Mouse (Mus musculus) embryonic facial prominence, embryonic 11.5 days (tissue): ENCODE measurements around the gene P3h1. TPM values are rescaled to one million over a fixed set of nuclear protein-coding genes. Genes with fewer than 3 reads are reported as not detected.
"Not testable (repeated sequence)": the region's sequence is repeated elsewhere in the genome, so short reads cannot be mapped to it uniquely, and the experiment has no call there.

Experiments
- ATAC-seq: fragments of 200-750 bp; cut with Nextera tagmentation; replicated peaks from 2 replicates; pipeline ENCODE4 v1.8.0; 2017; ENCODE audit warnings: low read depth; ENCODE audit not compliant: insufficient number of reproducible peaks, low FRiP score, low TSS enrichment
- DNase-seq: peaks from one replicate; pipeline ENCODE4 v3.0.0-alpha.2; 2015; ENCODE audit warnings: low spot score
- H3K27ac ChIP-seq: fragments of 300-500 bp; sonication (generic); replicated peaks from 2 replicates; pipeline ENCODE4 v1.5.1; 2014; ENCODE audit warnings: mild to moderate bottlenecking, low read depth, low read length, control low read depth
- H3K27me3 ChIP-seq: fragments of 300-500 bp; sonication (generic); 2 replicates; pipeline ENCODE4 v1.6.1; 2014; ENCODE audit warnings: mild to moderate bottlenecking, low read length, moderate library complexity, mixed read lengths; ENCODE audit not compliant: control insufficient read depth, insufficient read depth
- H3K36me3 ChIP-seq: fragments of 300-500 bp; sonication (generic); replicated peaks from 2 replicates; pipeline ENCODE4 v1.6.1; 2014; ENCODE audit warnings: low read depth, mild to moderate bottlenecking, low read length, moderate library complexity, mixed read lengths; ENCODE audit not compliant: control insufficient read depth, insufficient read depth
- H3K4me1 ChIP-seq: fragments of 300-500 bp; sonication (generic); 2 replicates; pipeline ENCODE4 v1.6.1; 2014; ENCODE audit warnings: low read length, mixed read lengths; ENCODE audit not compliant: control insufficient read depth, insufficient read depth
- H3K4me2 ChIP-seq: fragments of 300-500 bp; sonication (generic); 2 replicates; pipeline ENCODE4 v1.6.1; 2014; ENCODE audit warnings: low read depth, mild to moderate bottlenecking, control low read depth, low read length, moderate library complexity
- H3K4me3 ChIP-seq: fragments of 300-500 bp; sonication (generic); 2 replicates; pipeline ENCODE4 v1.5.1; 2014; ENCODE audit warnings: low read depth, low read length, control low read depth
- H3K9ac ChIP-seq: fragments of 300-500 bp; sonication (generic); replicated peaks from 2 replicates; pipeline ENCODE4 v1.6.1; 2014; ENCODE audit warnings: mild to moderate bottlenecking, control low read depth, low read length
- H3K9me3 ChIP-seq: fragments of 300-500 bp; sonication (generic); replicated peaks from 2 replicates; pipeline ENCODE4 v1.6.1; 2016; ENCODE audit warnings: mild to moderate bottlenecking, low read length, inconsistent platforms, mixed read lengths; ENCODE audit not compliant: control insufficient read depth
- WGBS: fragments of 180-500 bp; shearing (Covaris S2); extraction: QIAGEN DNeasy Blood & Tissue Kit; methylation state at CpG from one replicate; pipeline ENCODE4 v1.1.7; 2014; 5-methylcytosine and 5-hydroxymethylcytosine counted together
- polyA plus RNA-seq: library from polyadenylated mRNA; unstranded; fragments of >200 nt; fragmentation: Nextera tagmentation; extraction: Ambion mirVana; gene quantifications from 2 replicates; pipeline ENCODE4 v1.2.1, GENCODE M21; 2014

The P3h1 gene
- polyA plus RNA-seq, 1 experiment from 2014 or later: 20.0 TPM

GRCm38 (mm10) chr4:119263459-119263858 is 30.7 kb downstream of the P3h1 start:
- Histone ChIP-seq H3K9me3 (no peaks in the 10 kb centered on the region), H3K27ac (no peak overlapping the region), H3K9ac (no peak overlapping the region), H3K4me3 (no peak overlapping the region), H3K36me3 (no peaks in the 10 kb centered on the region), H3K27me3 (no peaks in the 10 kb centered on the region), H3K4me2 (no peak overlapping the region), H3K4me1 (no peaks in the 10 kb centered on the region)
- ATAC-seq (no peak), DNase-seq (no peak)
- WGBS: 81% methylated on average over 3 of the region's 3 CpGs

- H3K36me3 ChIP-seq: no peaks in the 10 kb centered on the region
- H3K4me1 ChIP-seq: no peaks in the 10 kb centered on the region
These were observed 33.9 kb downstream of the P3h1 start for GRCm38 (mm10) chr4:119266606-119267005.

GRCm38 (mm10) chr4:119274627-119275026 is 41.9 kb downstream of the P3h1 start:
- WGBS: 85% methylated on average over 1 of the region's 1 CpGs
- ATAC-seq (no peak), DNase-seq (no peak)
- Histone ChIP-seq H3K4me1 (no peaks in the 10 kb centered on the region), H3K9ac (no peak overlapping the region), H3K4me2 (no peak overlapping the region), H3K9me3 (no peaks in the 10 kb centered on the region), H3K27ac (no peak overlapping the region), H3K4me3 (no peak overlapping the region), H3K36me3 (peaks cover 13% of the 10 kb centered on the region), H3K27me3 (no peaks in the 10 kb centered on the region)

More at GRCm38 (mm10) chr4:119266606-119267005, 33.9 kb downstream of the P3h1 start:
- ATAC-seq: no peak
- H3K27ac ChIP-seq: no peak overlapping the region
- no peak overlapping the region for H3K4me2 ChIP-seq
- no peaks in the 10 kb centered on the region for H3K27me3 ChIP-seq
- H3K9me3 ChIP-seq: no peaks in the 10 kb centered on the region
- H3K9ac ChIP-seq: no peak overlapping the region
- no peak for DNase-seq
- WGBS: 76% methylated on average over 13 of the region's 13 CpGs
- H3K4me3 ChIP-seq: no peak overlapping the region

GRCm38 (mm10) chr4:119275226-119275625 is 42.5 kb downstream of the P3h1 start:
- whole genome bisulfite sequencing: 75% methylated on average over 2 of the region's 2 CpGs
- H3K36me3 ChIP-seq: peaks cover 13% of the 10 kb centered on the region

GRCm38 (mm10) chr4:119275726-119276125 is 43.0 kb downstream of the P3h1 start:
- ATAC-seq: no peak
- Histone ChIP-seq H3K27me3 (no peaks in the 10 kb centered on the region), H3K4me3 (no peak overlapping the region), H3K9ac (no peak overlapping the region), H3K4me1 (no peaks in the 10 kb centered on the region), H3K4me2 (no peak overlapping the region), H3K9me3 (no peaks in the 10 kb centered on the region), H3K36me3 (peaks cover 14% of the 10 kb centered on the region), H3K27ac (no peak overlapping the region)
- 69% methylated on average over 1 of the region's 2 CpGs for WGBS
- no peak for DNase-seq

More at GRCm38 (mm10) chr4:119275226-119275625, 42.5 kb downstream of the P3h1 start:
- H3K4me3 ChIP-seq: no peak overlapping the region
- no peaks in the 10 kb centered on the region for H3K9me3 ChIP-seq
- H3K9ac ChIP-seq: no peak overlapping the region
- no peak overlapping the region for H3K4me2 ChIP-seq
- no peaks in the 10 kb centered on the region for H3K27me3 ChIP-seq
- ATAC-seq (no peak), DNase-seq (no peak)
- no peak overlapping the region for H3K27ac ChIP-seq
- no peaks in the 10 kb centered on the region for H3K4me1 ChIP-seq

GRCm38 (mm10) chr4:119278784-119279183 is 46.1 kb downstream of the P3h1 start:
- H3K9me3 ChIP-seq, ATAC-seq, H3K27ac ChIP-seq, H3K4me3 ChIP-seq, H3K4me1 ChIP-seq, H3K9ac ChIP-seq, H3K4me2 ChIP-seq, H3K27me3 ChIP-seq, DNase-seq: not testable (repeated sequence)
- peaks cover 27% of the 10 kb centered on the region for H3K36me3 ChIP-seq
- WGBS: 93% methylated on average over 15 of the region's 15 CpGs

GRCm38 (mm10) chr4:119284861-119285260 is 52.1 kb downstream of the P3h1 start:
- Histone ChIP-seq H3K9ac (no peak overlapping the region), H3K27me3 (no peaks in the 10 kb centered on the region), H3K4me1 (no peaks in the 10 kb centered on the region), H3K36me3 (peaks cover 19% of the 10 kb centered on the region), H3K27ac (no peak overlapping the region), H3K4me3 (no peak overlapping the region), H3K4me2 (no peak overlapping the region), H3K9me3 (no peaks in the 10 kb centered on the region)
- WGBS: 87% methylated on average over 1 of the region's 1 CpGs
- ATAC-seq (no peak), DNase-seq (no peak)

- Histone ChIP-seq H3K36me3 (peaks cover 19% of the 10 kb centered on the region), H3K4me3 (no peak overlapping the region), H3K4me2 (no peak overlapping the region), H3K4me1 (no peaks in the 10 kb centered on the region), H3K27me3 (no peaks in the 10 kb centered on the region), H3K9me3 (no peaks in the 10 kb centered on the region), H3K9ac (no peak overlapping the region), H3K27ac (no peak overlapping the region)
- WGBS: 87% methylated on average over 2 of the region's 2 CpGs
- DNase-seq (no peak), ATAC-seq (no peak)
These were observed 52.6 kb downstream of the P3h1 start for GRCm38 (mm10) chr4:119285336-119285735.
